Mouse (Mus musculus) gastrocnemius, postnatal 36 days (tissue): ENCODE results near the gene Myo10. TPM values are rescaled to one million over a fixed set of nuclear protein-coding genes. Genes with fewer than 3 reads are reported as not detected.

ENCODE experiments used
- DNase-seq, 2 experiments: peaks; one replicate each; pipeline ENCODE4 v3.0.0; 2022
- intact Hi-C: fragments of 180-260 bp; cut with DNase I; formaldehyde crosslinking; loops from one replicate; pipeline ENCODE4 v1.15.1; 2025
- total RNA-seq, 2 experiments: library from RNA; stranded (reverse); gene quantifications; 2 replicates each; pipeline ENCODE4 v1.2.3; 2021

Gene Myo10
- total RNA-seq, 2 experiments from 2014 or later = 42.1 to 52.4 TPM

DNA sequence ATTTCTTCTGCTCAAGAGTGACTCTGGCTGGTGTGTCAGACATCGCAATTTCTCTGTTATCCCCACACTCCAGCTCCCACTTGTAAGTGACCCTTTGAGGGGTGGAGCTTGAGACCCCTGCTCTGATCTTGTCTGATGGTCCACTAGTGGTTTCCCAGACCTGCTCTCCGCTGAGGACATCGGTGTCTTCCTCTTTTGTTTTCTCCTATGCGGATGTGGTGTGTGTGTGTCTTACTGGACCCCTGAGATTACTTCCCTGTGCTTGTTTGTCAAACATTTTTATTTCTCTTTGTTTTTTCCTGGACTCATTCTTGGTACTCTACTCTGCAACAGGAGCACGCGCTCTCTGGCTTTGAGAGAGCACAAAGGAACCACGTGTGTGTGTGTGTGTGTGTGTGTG, 239.6 kb downstream of the Myo10 start:
- intact Hi-C loops = no loop called here
- no peak for DNase-seq

Other genes with a start within 250 kb of the Myo10 start
- gene Basp1, start 208.8 kb upstream of the Myo10 start, total RNA-seq = 1 to 10 TPM; 2.2 to 2.3 TPM
- 100 to 1,000 TPM; 128 to 214 TPM for gene Retreg1, start 220.7 kb downstream of the Myo10 start, total RNA-seq